Mouse (Mus musculus): Measurements from ENCODE around the gene Rpl39. TPM values are rescaled to one million over a fixed set of nuclear protein-coding genes. Genes with fewer than 3 reads are reported as not detected.
A peak's percentile ranks its signal among the peaks of the same experiment; 100 is the strongest.

The Rpl39 gene
- 409 and 453 TPM in 2 replicates for polyA plus RNA-seq (2015; fragmentation: Nextera tagmentation; extraction: Ambion mirVana)

- H3K27me3 ChIP-seq (ENCODE audit: insufficient read depth, low read length) = no peaks in the 10 kb centered on the region
- WGBS = 19% methylated on average over 38 of the region's 38 CpGs
- peak within 1 kb of the TSS; percentile 68 for H3K4me2 ChIP-seq (replicated peaks; ENCODE audit: low read depth, low read length)
- ATAC-seq (ENCODE audit: low FRiP score, low TSS enrichment) = peak; percentile 94
- H3K9me3 ChIP-seq (ENCODE audit: low read length) = no peaks in the 10 kb centered on the region
- peaks cover 11% of the 10 kb centered on the region; the same call in 1 of the 2 replicates for H3K36me3 ChIP-seq (ENCODE audit: insufficient read depth, low read length)
- H3K4me1 ChIP-seq (ENCODE audit: insufficient read depth, low read length) = no peaks in the 10 kb centered on the region
- peak within 1 kb of the TSS; percentile 94 for H3K27ac ChIP-seq (ENCODE audit: low read length)
- H3K9ac ChIP-seq (replicated peaks; ENCODE audit: low read length) = peak within 1 kb of the TSS; percentile 83
- H3K4me3 ChIP-seq (ENCODE audit: low read length) = peak within 1 kb of the TSS; percentile 66
Observed at GRCm38 (mm10) chrX:37084927-37085660, at the start of gene Rpl39. Gene Rpl39, minus strand, starts transcription at chrX:37085402.

GRCm38 (mm10) chrX:37126671-37127358 is 41.6 kb upstream of the Rpl39 start, which contains the start of gene Nkap:
Gene Nkap, plus strand, starts transcription at chrX:37126795.
- H3K9me3 ChIP-seq (ENCODE audit: low read length) = no peaks in the 10 kb centered on the region
- H3K4me3 ChIP-seq (ENCODE audit: low read length) = peak within 1 kb of the TSS; percentile 73
- H3K27me3 ChIP-seq (ENCODE audit: insufficient read depth, low read length) = no peaks in the 10 kb centered on the region
- no peaks in the 10 kb centered on the region for H3K4me1 ChIP-seq (ENCODE audit: insufficient read depth, low read length)
- peak; percentile 91; the same call in 1 of the 2 replicates for ATAC-seq (ENCODE audit: low FRiP score, low TSS enrichment)
- peak within 1 kb of the TSS; percentile 87 for H3K9ac ChIP-seq (replicated peaks; ENCODE audit: low read length)
- peak within 1 kb of the TSS; percentile 79 for H3K27ac ChIP-seq (ENCODE audit: low read length)
- 16% methylated on average over 57 of the region's 58 CpGs for WGBS
- H3K36me3 ChIP-seq (ENCODE audit: insufficient read depth, low read length) = 0 out of 2 replicates have a peak, but pooled peaks cover 2% of the 10 kb centered on the region
- peak within 1 kb of the TSS; percentile 57 for H3K4me2 ChIP-seq (replicated peaks; ENCODE audit: low read depth, low read length)

- Histone ChIP-seq H3K4me1 (ENCODE audit: insufficient read depth, low read length) (no peaks in the 10 kb centered on the region), H3K27me3 (ENCODE audit: insufficient read depth, low read length) (no peaks in the 10 kb centered on the region), H3K36me3 (ENCODE audit: insufficient read depth, low read length) (no peaks in the 10 kb centered on the region), H3K27ac (ENCODE audit: low read length) (no peak overlapping the region), H3K4me2 (replicated peaks; ENCODE audit: low read depth, low read length) (no peak overlapping the region), H3K9me3 (ENCODE audit: low read length) (no peaks in the 10 kb centered on the region), H3K4me3 (ENCODE audit: low read length) (no peak overlapping the region), H3K9ac (replicated peaks; ENCODE audit: low read length) (no peak overlapping the region)
- WGBS = 89% methylated on average over 7 of the region's 7 CpGs
- no peak for ATAC-seq (ENCODE audit: low FRiP score, low TSS enrichment)
Observed at GRCm38 (mm10) chrX:37125511-37125910, 40.3 kb upstream of the Rpl39 start.

- Histone ChIP-seq H3K36me3 (ENCODE audit: insufficient read depth, low read length) (no peaks in the 10 kb centered on the region), H3K4me2 (replicated peaks; ENCODE audit: low read depth, low read length) (no peak overlapping the region), H3K27ac (ENCODE audit: low read length) (no peak overlapping the region), H3K4me3 (ENCODE audit: low read length) (no peak overlapping the region), H3K4me1 (ENCODE audit: insufficient read depth, low read length) (no peaks in the 10 kb centered on the region), H3K27me3 (ENCODE audit: insufficient read depth, low read length) (no peaks in the 10 kb centered on the region; the same call in 1 of the 2 replicates), H3K9ac (replicated peaks; ENCODE audit: low read length) (no peak overlapping the region), H3K9me3 (ENCODE audit: low read length) (no peaks in the 10 kb centered on the region)
- 75% methylated on average over 5 of the region's 5 CpGs for WGBS
- no peak for ATAC-seq (ENCODE audit: low FRiP score, low TSS enrichment)
Observed at GRCm38 (mm10) chrX:37120212-37120611, 35.0 kb upstream of the Rpl39 start.

GRCm38 (mm10) chrX:37119585-37119984 is 34.4 kb upstream of the Rpl39 start:
- WGBS = 68% methylated on average over 3 of the region's 3 CpGs
- no peak for ATAC-seq (ENCODE audit: low FRiP score, low TSS enrichment)

GRCm38 (mm10) chrX:37117085-37117484 is 31.9 kb upstream of the Rpl39 start:
- Histone ChIP-seq H3K4me2 (replicated peaks; ENCODE audit: low read depth, low read length) (no peak overlapping the region), H3K9me3 (ENCODE audit: low read length) (no peaks in the 10 kb centered on the region), H3K36me3 (ENCODE audit: insufficient read depth, low read length) (no peaks in the 10 kb centered on the region), H3K4me3 (ENCODE audit: low read length) (no peak overlapping the region), H3K9ac (replicated peaks; ENCODE audit: low read length) (no peak overlapping the region), H3K4me1 (ENCODE audit: insufficient read depth, low read length) (no peaks in the 10 kb centered on the region), H3K27me3 (ENCODE audit: insufficient read depth, low read length) (no peaks in the 10 kb centered on the region; the same call in 1 of the 2 replicates), H3K27ac (ENCODE audit: low read length) (no peak overlapping the region)
- no peak for ATAC-seq (ENCODE audit: low FRiP score, low TSS enrichment)
- 40% methylated on average over 1 of the region's 5 CpGs for WGBS

More at GRCm38 (mm10) chrX:37119585-37119984, 34.4 kb upstream of the Rpl39 start:
- no peak overlapping the region for H3K27ac ChIP-seq (ENCODE audit: low read length)
- no peaks in the 10 kb centered on the region for H3K36me3 ChIP-seq (ENCODE audit: insufficient read depth, low read length)
- no peaks in the 10 kb centered on the region; the same call in 1 of the 2 replicates for H3K27me3 ChIP-seq (ENCODE audit: insufficient read depth, low read length)
- no peak overlapping the region for H3K4me3 ChIP-seq (ENCODE audit: low read length)
- H3K4me2 ChIP-seq (replicated peaks; ENCODE audit: low read depth, low read length) = no peak overlapping the region
- H3K9me3 ChIP-seq (ENCODE audit: low read length) = no peaks in the 10 kb centered on the region
- H3K9ac ChIP-seq (replicated peaks; ENCODE audit: low read length) = no peak overlapping the region
- no peaks in the 10 kb centered on the region for H3K4me1 ChIP-seq (ENCODE audit: insufficient read depth, low read length)

GRCm38 (mm10) chrX:37110881-37111193 is 25.6 kb upstream of the Rpl39 start:
- no peaks in the 10 kb centered on the region for H3K9me3 ChIP-seq (ENCODE audit: low read length)
- no peak overlapping the region for H3K27ac ChIP-seq (ENCODE audit: low read length)
- ATAC-seq (ENCODE audit: low FRiP score, low TSS enrichment) = no peak
- H3K4me3 ChIP-seq (ENCODE audit: low read length) = no peak overlapping the region
- H3K4me1 ChIP-seq (ENCODE audit: insufficient read depth, low read length) = 0 out of 2 replicates have a peak, but pooled peaks cover 5% of the 10 kb centered on the region
- WGBS = 72% methylated on average over 4 of the region's 4 CpGs
- H3K9ac ChIP-seq (replicated peaks; ENCODE audit: low read length) = no peak overlapping the region
- H3K27me3 ChIP-seq (ENCODE audit: insufficient read depth, low read length) = no peaks in the 10 kb centered on the region
- no peaks in the 10 kb centered on the region for H3K36me3 ChIP-seq (ENCODE audit: insufficient read depth, low read length)
- H3K4me2 ChIP-seq (replicated peaks; ENCODE audit: low read depth, low read length) = no peak overlapping the region; the same call in 1 of the 2 replicates

- ATAC-seq (ENCODE audit: low FRiP score, low TSS enrichment) = peak; percentile 100
Observed at GRCm38 (mm10) chrX:37110193-37110880, 25.1 kb upstream of the Rpl39 start, which contains the start of gene Upf3b. Gene Upf3b, minus strand, starts transcription at chrX:37110322.

GRCm38 (mm10) chrX:37109526-37110192 is 24.5 kb upstream of the Rpl39 start:
- H3K36me3 ChIP-seq (ENCODE audit: insufficient read depth, low read length) = no peaks in the 10 kb centered on the region
- H3K27ac ChIP-seq (ENCODE audit: low read length) = peak overlapping the region; percentile 88
- H3K4me3 ChIP-seq (ENCODE audit: low read length) = peak overlapping the region; percentile 59
- WGBS = 19% methylated on average over 27 of the region's 27 CpGs
- H3K4me1 ChIP-seq (ENCODE audit: insufficient read depth, low read length) = 0 out of 2 replicates have a peak, but pooled peaks cover 5% of the 10 kb centered on the region
- peak overlapping the region; percentile 60 for H3K4me2 ChIP-seq (replicated peaks; ENCODE audit: low read depth, low read length)
- H3K9me3 ChIP-seq (ENCODE audit: low read length) = no peaks in the 10 kb centered on the region
- no peaks in the 10 kb centered on the region for H3K27me3 ChIP-seq (ENCODE audit: insufficient read depth, low read length)
- ATAC-seq (ENCODE audit: low FRiP score, low TSS enrichment) = peak; percentile 87
- peak overlapping the region; percentile 72 for H3K9ac ChIP-seq (replicated peaks; ENCODE audit: low read length)

More at GRCm38 (mm10) chrX:37110193-37110880, 25.1 kb upstream of the Rpl39 start, which contains the start of gene Upf3b:
- Histone ChIP-seq H3K4me3 (ENCODE audit: low read length) (peak within 1 kb of the TSS; percentile 59), H3K4me2 (replicated peaks; ENCODE audit: low read depth, low read length) (peak within 1 kb of the TSS; percentile 60), H3K36me3 (ENCODE audit: insufficient read depth, low read length) (no peaks in the 10 kb centered on the region), H3K9ac (replicated peaks; ENCODE audit: low read length) (peak within 1 kb of the TSS; percentile 72), H3K27me3 (ENCODE audit: insufficient read depth, low read length) (no peaks in the 10 kb centered on the region), H3K27ac (ENCODE audit: low read length) (peak within 1 kb of the TSS; percentile 88), H3K4me1 (ENCODE audit: insufficient read depth, low read length) (0 out of 2 replicates have a peak, but pooled peaks cover 5% of the 10 kb centered on the region), H3K9me3 (ENCODE audit: low read length) (no peaks in the 10 kb centered on the region)
- WGBS = 19% methylated on average over 30 of the region's 30 CpGs
